Mouse (Mus musculus) hindlimb bud, embryonic 11.5 days (tissue): Measurements from ENCODE around the gene Gmds.

Experiments used
- DNase-seq: peaks from one replicate; pipeline ENCODE4 v3.0.0-alpha.2; 2012; ENCODE audit warnings: low read depth, low spot score; ENCODE audit errors: extremely low spot score

Gmds gene

DNA sequence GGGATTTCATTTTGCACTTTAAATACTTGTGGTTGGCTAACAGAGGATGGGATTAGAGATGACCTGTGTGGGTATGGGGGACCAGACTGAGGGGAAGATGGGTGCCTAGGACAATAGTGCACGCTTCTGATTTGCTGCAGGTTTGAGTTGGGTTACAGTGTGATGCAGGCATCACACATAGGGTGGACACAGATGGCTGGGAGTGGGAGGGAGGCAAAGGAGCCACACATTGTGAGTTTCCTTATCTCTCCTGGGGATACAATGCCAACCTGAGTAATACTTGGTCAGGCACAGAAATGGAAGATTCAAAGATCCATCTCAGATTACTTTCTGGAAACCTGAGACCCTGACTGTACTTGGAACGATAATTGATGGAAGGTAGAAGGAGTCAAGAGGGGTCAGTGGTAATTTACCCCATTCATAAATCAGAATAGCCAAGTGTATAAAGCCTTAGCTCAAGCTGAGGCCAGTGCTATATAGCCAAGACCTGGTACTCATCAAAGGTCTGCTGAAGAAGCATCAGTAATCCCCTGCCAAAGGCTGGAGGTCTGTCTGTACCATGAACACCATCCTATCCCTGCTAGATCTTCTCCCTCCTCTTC lies 445.5 kb downstream of the Gmds start:
- no peak for DNase-seq

DNA sequence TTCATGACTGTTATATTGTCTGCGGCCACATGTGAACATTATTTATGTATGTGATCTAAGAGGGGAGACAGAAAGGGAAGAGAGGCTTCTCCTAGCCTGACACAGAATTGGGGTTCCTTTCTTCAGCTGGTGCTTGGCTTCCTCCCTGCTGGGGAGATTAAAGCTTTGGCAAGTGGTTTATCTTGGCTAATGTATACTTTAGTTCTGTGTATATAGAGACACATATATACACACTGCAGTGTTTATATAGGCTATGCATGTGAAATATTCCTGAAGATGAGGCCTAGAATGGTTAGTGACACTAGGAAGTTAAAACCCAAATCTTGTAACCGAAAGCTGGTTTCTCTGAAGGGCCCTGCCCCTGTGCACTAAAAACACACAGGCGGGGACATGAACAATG lies 450.0 kb downstream of the Gmds start:
- DNase-seq: no peak

- DNase-seq: no peak
Observed at GRCm38 (mm10) chr13:31885769-31886168, 452.8 kb downstream of the Gmds start.

DNA sequence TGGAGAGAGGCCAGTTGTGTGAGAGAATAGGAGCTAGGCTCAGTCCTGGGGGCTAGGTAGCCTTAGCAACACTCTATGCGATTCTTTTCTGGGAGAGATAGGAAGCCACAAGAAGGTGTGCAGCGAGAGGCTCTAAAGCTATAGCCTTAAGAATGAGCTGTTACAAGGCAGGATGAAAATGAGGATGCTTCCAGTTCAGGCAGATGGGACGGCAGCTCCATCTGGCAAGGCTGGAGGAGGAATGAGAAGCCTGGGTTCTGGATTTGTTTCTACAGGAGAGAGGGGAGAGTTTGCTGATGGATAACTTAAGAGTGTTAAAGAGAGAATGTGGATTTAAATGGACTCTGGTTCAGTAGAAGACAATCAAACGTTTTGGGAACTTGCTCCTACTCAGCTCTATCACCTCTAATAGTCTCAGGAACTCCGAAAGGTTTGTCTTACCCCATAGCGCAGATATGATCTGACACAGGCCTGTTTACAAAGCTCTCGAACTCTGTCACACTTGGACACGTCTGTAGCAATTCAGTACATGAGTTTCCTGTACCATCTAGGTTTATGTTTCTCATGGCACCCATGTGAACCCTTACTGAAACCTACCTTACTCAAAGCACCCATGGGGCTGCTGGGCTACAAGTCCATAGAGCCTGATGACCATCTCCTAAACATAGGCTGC lies 459.6 kb downstream of the Gmds start:
- no peak for DNase-seq

DNA sequence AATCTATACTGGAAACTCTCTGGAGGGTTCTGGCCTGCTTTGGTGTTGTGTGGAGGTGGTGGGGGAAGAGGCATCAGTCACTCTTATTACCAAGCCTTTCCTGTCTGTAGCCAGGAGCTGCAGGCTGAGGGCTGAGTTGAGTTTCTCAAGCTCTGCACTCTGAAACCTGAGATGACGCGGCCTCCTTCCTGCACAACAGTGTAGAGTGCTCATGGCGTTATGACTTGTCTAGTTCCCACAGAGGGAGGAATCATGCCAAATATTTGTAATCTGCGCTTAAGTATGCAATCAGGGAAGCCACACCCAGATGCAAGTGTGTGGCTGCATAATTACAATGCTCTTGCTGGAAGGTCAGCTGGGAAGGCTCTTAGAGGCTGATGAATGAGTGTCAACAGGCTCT lies 461.5 kb downstream of the Gmds start:
- no peak for DNase-seq

GRCm38 (mm10) chr13:31874427-31874826 lies 464.1 kb downstream of the Gmds start:
- no peak for DNase-seq

GRCm38 (mm10) chr13:31873269-31873668 lies 465.3 kb downstream of the Gmds start:
- no peak for DNase-seq

DNA sequence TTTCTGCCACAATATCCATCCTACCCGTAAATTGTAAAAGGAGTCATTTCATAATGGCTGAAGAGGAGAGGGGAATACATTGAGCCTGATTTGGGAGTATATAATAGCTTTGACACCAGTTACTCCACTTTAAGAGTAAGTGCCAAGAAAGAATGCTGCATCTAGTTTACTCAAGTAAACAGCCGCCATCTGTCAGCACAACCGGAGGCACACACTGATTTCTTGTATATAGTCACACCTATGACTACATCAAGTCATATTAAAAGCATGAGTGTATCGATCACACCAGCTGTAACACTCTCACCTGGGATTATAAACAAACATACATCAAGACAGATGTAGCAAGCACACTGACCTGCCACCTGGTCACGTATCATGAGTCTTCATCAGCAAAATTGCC lies 473.8 kb downstream of the Gmds start:
- no peak for DNase-seq

DNA sequence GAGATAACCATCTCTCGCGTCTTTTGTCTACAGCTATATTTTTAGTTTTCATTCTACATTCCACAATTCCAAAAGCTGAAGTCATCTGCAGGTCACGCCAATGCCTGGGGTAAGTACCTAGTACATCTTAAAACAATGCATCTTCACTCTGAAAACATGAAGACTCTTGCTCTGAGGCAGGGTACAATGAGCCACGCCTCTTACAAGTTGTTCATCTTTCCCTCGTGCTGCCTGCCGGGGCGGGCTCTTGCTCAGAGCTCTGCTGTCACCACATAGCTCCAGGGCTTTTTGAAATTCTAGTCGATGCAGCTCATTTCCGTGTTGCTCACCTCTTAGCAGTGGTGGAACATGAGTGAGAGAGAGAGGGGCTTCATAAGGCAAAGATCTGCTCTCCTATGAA lies 475.1 kb downstream of the Gmds start:
- no peak for DNase-seq

- DNase-seq: no peak
Observed at GRCm38 (mm10) chr13:31860200-31860599, 478.3 kb downstream of the Gmds start.

GRCm38 (mm10) chr13:31854000-31854399 lies 484.5 kb downstream of the Gmds start:
- DNase-seq: no peak

GRCm38 (mm10) chr13:31853564-31853963 lies 485.0 kb downstream of the Gmds start:
- peak; percentile 86 for DNase-seq

DNA sequence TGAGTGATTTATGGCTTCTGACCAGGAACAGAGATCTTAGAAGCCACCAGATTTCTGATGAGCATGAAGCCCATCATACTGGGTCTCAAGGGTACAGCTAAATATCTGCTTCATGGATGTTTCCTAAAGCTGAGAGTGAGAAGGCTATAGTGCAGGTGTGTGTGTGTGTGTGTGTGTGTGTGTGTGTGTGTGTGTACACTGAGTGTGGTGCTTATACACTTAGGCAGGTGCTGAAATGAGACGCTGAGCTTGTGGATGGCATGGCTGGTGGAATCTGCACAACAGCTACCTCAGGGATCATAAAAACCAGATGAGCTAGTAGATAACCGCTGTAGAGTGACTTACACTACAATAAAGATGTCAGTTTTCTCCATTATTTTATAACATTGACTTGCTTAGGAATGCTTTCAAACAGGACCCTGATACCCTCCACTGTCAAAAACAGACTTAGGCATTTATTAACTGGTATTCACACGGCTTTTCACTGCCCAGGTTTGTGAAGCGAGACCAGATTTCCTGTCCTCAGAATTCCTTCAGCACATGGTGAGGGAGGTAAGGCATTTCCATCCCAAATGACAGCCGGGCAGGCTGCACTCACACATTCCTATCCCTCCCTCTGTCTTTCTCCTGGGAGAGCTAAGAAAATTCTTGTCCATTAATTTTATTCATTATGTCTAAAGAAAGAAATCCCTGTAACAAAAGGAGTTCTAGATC lies 489.1 kb downstream of the Gmds start:
- DNase-seq: no peak

- DNase-seq: no peak
Observed at GRCm38 (mm10) chr13:31835802-31836201, 502.7 kb downstream of the Gmds start.

DNA sequence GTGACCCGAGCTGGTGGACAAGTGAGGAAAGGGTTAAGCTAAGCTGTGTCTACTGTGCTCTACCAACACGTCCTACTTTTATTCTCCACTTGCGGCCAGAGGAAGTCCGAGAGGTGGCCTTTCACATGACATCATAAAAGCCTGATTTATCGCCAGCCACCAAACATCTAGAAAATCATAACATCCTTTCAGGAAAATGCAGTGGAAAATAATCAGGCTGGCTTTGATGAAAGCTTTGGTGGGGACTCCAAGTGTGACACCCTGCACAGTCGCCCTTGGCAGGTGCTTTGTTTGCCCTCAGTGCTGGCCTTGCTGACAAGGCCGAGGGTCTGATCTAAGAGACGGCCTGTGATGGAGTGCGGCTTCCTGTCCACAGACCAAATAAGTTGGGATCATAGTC lies 508.2 kb downstream of the Gmds start:
- no peak for DNase-seq

GRCm38 (mm10) chr13:31828446-31828845 lies 510.1 kb downstream of the Gmds start:
- DNase-seq: no peak

DNA sequence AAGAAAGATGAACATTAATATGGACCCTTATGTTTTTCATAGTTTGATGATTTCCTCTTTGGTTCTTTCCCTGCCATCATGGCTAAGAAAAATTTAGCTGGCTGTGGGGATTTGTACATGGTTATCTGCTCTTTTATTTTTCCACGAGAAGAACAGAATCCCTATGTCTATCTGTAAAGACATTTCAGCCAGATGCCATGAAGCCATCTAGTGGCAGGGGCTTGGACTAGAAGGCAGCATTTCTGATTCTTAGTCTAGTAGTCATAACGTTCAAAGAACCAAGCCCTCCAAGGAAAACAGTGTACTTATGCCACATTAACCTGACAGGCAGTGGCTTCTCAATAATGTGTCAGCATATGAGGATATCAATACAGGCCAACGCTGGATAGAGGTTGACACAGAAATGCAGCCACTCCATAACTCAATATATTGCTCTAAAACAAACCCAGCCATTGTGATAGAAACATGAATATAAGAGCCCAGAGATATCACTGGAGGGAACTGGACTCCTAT lies 510.7 kb downstream of the Gmds start:
- no peak for DNase-seq

GRCm38 (mm10) chr13:31827160-31827559 lies 511.4 kb downstream of the Gmds start:
- DNase-seq: no peak

DNA sequence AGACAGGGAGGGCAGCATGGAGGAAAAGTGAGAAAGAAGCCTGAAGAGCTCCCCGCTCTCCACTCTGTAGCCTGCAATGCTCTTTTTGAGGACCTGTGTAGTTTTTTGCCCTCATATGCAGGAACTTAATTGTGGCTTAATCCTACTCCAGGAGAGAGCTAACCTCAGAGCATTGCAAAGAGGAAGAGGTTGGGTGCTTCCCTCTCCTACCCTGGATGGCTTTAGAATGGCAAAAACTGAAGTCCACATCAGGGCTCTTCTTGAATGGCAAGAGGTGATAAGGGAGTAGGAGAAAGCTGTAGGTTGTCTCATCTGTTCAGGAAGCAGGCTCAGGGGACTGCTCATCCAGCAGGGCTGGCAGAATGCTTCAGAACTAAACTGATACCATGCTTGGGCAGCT lies 513.4 kb downstream of the Gmds start:
- DNase-seq: no peak

DNA sequence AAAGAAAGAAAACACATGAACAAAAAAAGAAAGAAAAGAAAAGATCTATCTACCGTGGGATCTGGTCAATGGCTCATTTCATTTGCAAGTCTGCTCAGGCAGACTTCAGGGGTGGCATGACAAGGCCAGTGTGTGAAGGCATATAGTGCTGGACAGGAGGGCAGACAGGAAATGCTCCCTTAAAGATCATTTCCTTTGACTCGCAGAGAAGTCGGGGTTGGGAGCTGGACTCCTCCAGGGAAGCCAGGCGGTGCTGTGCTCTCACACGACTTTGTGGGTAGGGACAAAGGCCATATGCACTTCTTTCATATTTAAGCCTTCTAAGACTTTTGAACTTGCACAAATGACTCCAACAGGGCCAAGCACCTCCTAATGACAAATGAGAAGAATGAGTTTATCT lies 515.2 kb downstream of the Gmds start:
- DNase-seq: no peak

- no peak for DNase-seq
Observed at GRCm38 (mm10) chr13:31821050-31821449, 517.5 kb downstream of the Gmds start.

GRCm38 (mm10) chr13:31820587-31821017 lies 517.9 kb downstream of the Gmds start:
- DNase-seq: no peak
